Mouse (Mus musculus): ENCODE results near the gene Tbr1. TPM values are rescaled to one million over a fixed set of nuclear protein-coding genes. Genes with fewer than 3 reads are reported as not detected.

Tbr1 gene
- polyA plus RNA-seq, 1 experiment from 2014 or later: 3.3 TPM

- H3K4me2 ChIP-seq: no peak overlapping the region
- WGBS: 6% methylated on average over 6 of the region's 6 CpGs
Observed at GRCm38 (mm10) chr2:61813106-61813505, 10.4 kb downstream of the Tbr1 start.

GRCm38 (mm10) chr2:61813521-61813920 lies 10.8 kb downstream of the Tbr1 start:
- Histone ChIP-seq H3K36me3 (no peaks in the 10 kb centered on the region), H3K9ac (no peak overlapping the region), H3K4me3 (no peak overlapping the region), H3K27ac (replicated peaks) (no peak overlapping the region), H3K27me3 (peaks cover 58% of the 10 kb centered on the region), H3K4me2 (no peak overlapping the region), H3K9me3 (no peaks in the 10 kb centered on the region), H3K4me1 (replicated peaks) (peaks cover 25% of the 10 kb centered on the region)
- WGBS: 16% methylated on average over 1 of the region's 1 CpGs
- no peak for ATAC-seq (ENCODE audit: low FRiP score, low read depth)

More at GRCm38 (mm10) chr2:61813106-61813505, 10.4 kb downstream of the Tbr1 start:
- H3K9me3 ChIP-seq: no peaks in the 10 kb centered on the region
- peaks cover 62% of the 10 kb centered on the region for H3K27me3 ChIP-seq
- H3K27ac ChIP-seq (replicated peaks): no peak overlapping the region
- no peaks in the 10 kb centered on the region for H3K36me3 ChIP-seq
- H3K4me3 ChIP-seq: no peak overlapping the region
- peaks cover 25% of the 10 kb centered on the region for H3K4me1 ChIP-seq (replicated peaks)
- no peak for ATAC-seq (ENCODE audit: low FRiP score, low read depth)
- H3K9ac ChIP-seq: no peak overlapping the region

GRCm38 (mm10) chr2:61814548-61815473 lies 12.1 kb downstream of the Tbr1 start:
- ATAC-seq (ENCODE audit: low FRiP score, low read depth): peak; percentile 86
- H3K27me3 ChIP-seq: peaks cover 48% of the 10 kb centered on the region

GRCm38 (mm10) chr2:61815583-61816313 lies 13.0 kb downstream of the Tbr1 start:
- Histone ChIP-seq H3K9me3 (no peaks in the 10 kb centered on the region), H3K27ac (replicated peaks) (peak overlapping the region; percentile 74), H3K27me3 (peaks cover 43% of the 10 kb centered on the region), H3K4me2 (peak overlapping the region; percentile 97), H3K4me1 (replicated peaks) (peaks cover 25% of the 10 kb centered on the region), H3K36me3 (no peaks in the 10 kb centered on the region), H3K9ac (peak overlapping the region; percentile 53), H3K4me3 (peak overlapping the region; percentile 47)
- WGBS: 4% methylated on average over 62 of the region's 66 CpGs
- ATAC-seq (ENCODE audit: low FRiP score, low read depth): peak; percentile 80

More at GRCm38 (mm10) chr2:61814548-61815473, 12.1 kb downstream of the Tbr1 start:
- H3K9ac ChIP-seq: peak overlapping the region; percentile 53
- peak overlapping the region; percentile 47 for H3K4me3 ChIP-seq
- WGBS: 1% methylated on average over 39 of the region's 50 CpGs
- peak overlapping the region; percentile 74; the same call in 1 of the 2 replicates for H3K27ac ChIP-seq (replicated peaks)
- H3K9me3 ChIP-seq: no peaks in the 10 kb centered on the region
- peaks cover 25% of the 10 kb centered on the region for H3K4me1 ChIP-seq (replicated peaks)
- H3K36me3 ChIP-seq: no peaks in the 10 kb centered on the region
- peak overlapping the region; percentile 97 for H3K4me2 ChIP-seq

GRCm38 (mm10) chr2:61818197-61818596 lies 15.5 kb downstream of the Tbr1 start:
- Histone ChIP-seq H3K27ac (replicated peaks) (no peak overlapping the region), H3K27me3 (peaks cover 31% of the 10 kb centered on the region), H3K4me2 (no peak overlapping the region), H3K9ac (no peak overlapping the region), H3K4me3 (no peak overlapping the region), H3K9me3 (no peaks in the 10 kb centered on the region), H3K4me1 (replicated peaks) (peaks cover 13% of the 10 kb centered on the region), H3K36me3 (no peaks in the 10 kb centered on the region)
- no peak for ATAC-seq (ENCODE audit: low FRiP score, low read depth)
- WGBS: 89% methylated on average over 1 of the region's 1 CpGs

DNA sequence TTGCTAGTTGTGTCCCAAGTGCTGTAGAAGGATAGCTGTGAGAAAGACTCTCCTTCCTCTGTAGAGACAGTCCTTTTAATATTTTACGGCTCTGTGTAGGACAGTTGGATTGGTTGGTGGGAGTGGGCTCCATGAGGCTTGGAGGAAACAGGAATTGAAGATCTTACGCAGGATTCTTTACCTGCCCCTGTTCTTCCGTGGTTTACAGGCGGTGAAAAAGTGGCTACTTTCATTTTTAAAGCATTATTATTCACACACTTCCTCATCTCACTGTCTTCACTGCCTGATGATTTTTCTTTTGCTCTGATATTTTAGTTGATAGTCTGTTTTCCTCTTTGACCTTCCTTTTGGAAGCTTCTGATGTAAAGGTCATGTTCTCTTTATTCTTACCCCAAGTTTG lies 17.5 kb downstream of the Tbr1 start:
- Histone ChIP-seq H3K27ac (replicated peaks) (no peak overlapping the region), H3K4me1 (replicated peaks) (peaks cover 8% of the 10 kb centered on the region), H3K27me3 (peaks cover 16% of the 10 kb centered on the region), H3K36me3 (no peaks in the 10 kb centered on the region), H3K4me3 (no peak overlapping the region), H3K9ac (no peak overlapping the region), H3K4me2 (no peak overlapping the region), H3K9me3 (no peaks in the 10 kb centered on the region)
- no peak for ATAC-seq (ENCODE audit: low FRiP score, low read depth)
- WGBS: 78% methylated on average over 4 of the region's 4 CpGs

DNA sequence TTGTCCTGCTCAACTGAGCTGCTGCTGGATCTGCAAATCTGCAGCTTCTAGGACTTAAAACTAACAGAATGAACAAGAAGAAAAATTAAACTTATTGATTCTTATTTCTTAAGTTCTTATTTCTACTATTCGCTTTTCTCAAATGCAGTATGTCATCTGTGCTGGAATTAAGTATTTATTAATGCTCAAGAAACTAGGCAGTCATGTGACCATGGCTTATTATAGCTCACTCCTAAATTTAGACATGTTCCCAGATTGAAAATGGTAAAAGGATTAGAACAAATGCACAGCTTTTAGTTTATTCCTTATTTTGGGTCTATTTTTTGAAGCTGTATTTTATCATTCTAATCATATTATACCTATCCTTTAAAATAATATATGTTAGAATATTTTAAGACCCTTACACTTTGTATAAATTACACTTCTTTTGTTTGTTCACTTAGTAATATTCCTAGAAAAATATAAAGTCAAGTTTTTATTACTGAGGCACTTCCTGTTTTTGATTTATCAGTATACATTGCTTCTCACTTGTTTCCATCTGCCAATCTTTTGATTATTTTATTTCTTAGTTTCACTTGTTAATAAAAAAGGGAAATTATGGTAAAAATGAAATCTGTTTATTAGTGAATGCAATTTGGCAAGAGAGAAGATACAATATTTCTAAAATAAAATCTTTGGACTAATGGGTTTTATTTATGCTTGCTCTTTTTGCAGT lies 20.9 kb downstream of the Tbr1 start:
- no peak overlapping the region for H3K4me2 ChIP-seq
- H3K9ac ChIP-seq: no peak overlapping the region
- H3K27ac ChIP-seq (replicated peaks): no peak overlapping the region
- WGBS: 95% methylated on average over 1 of the region's 1 CpGs
- no peak for ATAC-seq (ENCODE audit: low FRiP score, low read depth)
- H3K9me3 ChIP-seq: no peaks in the 10 kb centered on the region
- H3K36me3 ChIP-seq: no peaks in the 10 kb centered on the region
- H3K4me1 ChIP-seq (replicated peaks): no peaks in the 10 kb centered on the region
- H3K27me3 ChIP-seq: peaks cover 7% of the 10 kb centered on the region; the same call in 1 of the 2 replicates
- no peak overlapping the region for H3K4me3 ChIP-seq

- Histone ChIP-seq H3K4me1 (replicated peaks) (no peaks in the 10 kb centered on the region), H3K36me3 (no peaks in the 10 kb centered on the region), H3K9ac (no peak overlapping the region), H3K4me3 (no peak overlapping the region), H3K9me3 (no peaks in the 10 kb centered on the region), H3K4me2 (no peak overlapping the region), H3K27me3 (no peaks in the 10 kb centered on the region), H3K27ac (replicated peaks) (no peak overlapping the region)
- no peak for ATAC-seq (ENCODE audit: low FRiP score, low read depth)
- WGBS: 82% methylated on average over 2 of the region's 2 CpGs
Observed at GRCm38 (mm10) chr2:61837243-61837806, 34.6 kb downstream of the Tbr1 start.

Small RNA genes lying within 50 kb of the gene (microRNA-seq; reads per million reads assigned to microRNA genes)
- gene Gm22403: not detected

Other genes starting within 250 kb of the Tbr1 start
- gene Tank, start 224.3 kb upstream of the Tbr1 start, polyA plus RNA-seq (2015; fragmentation: Nextera tagmentation; extraction: Ambion mirVana): 25.2 and 25.3 TPM in 2 replicates
- gene Psmd14, start 91.2 kb upstream of the Tbr1 start, polyA plus RNA-seq (2015; fragmentation: Nextera tagmentation; extraction: Ambion mirVana): 186 TPM in 2 replicates
- 23.4 and 24.5 TPM in 2 replicates for gene Slc4a10, start 243.5 kb downstream of the Tbr1 start, polyA plus RNA-seq (2015; fragmentation: Nextera tagmentation; extraction: Ambion mirVana)